Mouse (Mus musculus) ES-Bruce4 (cell line): ENCODE data around the gene Acot9. TPM values are rescaled to one million over a fixed set of nuclear protein-coding genes. Genes with fewer than 3 reads are reported as not detected.
A peak's percentile ranks its signal among the peaks of the same experiment; 100 is the strongest.

Source experiments
- H3K27ac ChIP-seq: 2 replicates; pipeline ENCODE4 v1.5.1; 2012; ENCODE audit warnings: low read length, inconsistent platforms; ENCODE audit not compliant: insufficient read depth
- H3K27me3 ChIP-seq: 2 replicates; pipeline ENCODE4 v1.6.1; 2012; ENCODE audit warnings: mild to moderate bottlenecking, low read length, inconsistent platforms; ENCODE audit not compliant: control insufficient read depth, poor library complexity, insufficient read depth, severe bottlenecking
- H3K36me3 ChIP-seq: 2 replicates; pipeline ENCODE4 v1.6.1; 2012; ENCODE audit warnings: inconsistent platforms, mild to moderate bottlenecking, low read length, moderate library complexity; ENCODE audit not compliant: control insufficient read depth, poor library complexity, insufficient read depth, severe bottlenecking
- H3K4me1 ChIP-seq: one replicate; pipeline ENCODE4 v1.8.1; 2011; ENCODE audit warnings: low read length; ENCODE audit not compliant: control insufficient read depth, insufficient read depth
- H3K4me3 ChIP-seq: 2 replicates; pipeline ENCODE4 v1.5.1; 2011; ENCODE audit warnings: low read depth, mild to moderate bottlenecking, low read length
- H3K9ac ChIP-seq: 2 replicates; pipeline ENCODE4 v1.6.1; 2012; ENCODE audit warnings: low read depth, mild to moderate bottlenecking, inconsistent platforms; ENCODE audit not compliant: poor library complexity, severe bottlenecking
- H3K9me3 ChIP-seq: replicated peaks from 2 replicates; pipeline ENCODE4 v1.6.1; 2012; ENCODE audit warnings: mild to moderate bottlenecking, low read length, inconsistent platforms; ENCODE audit not compliant: control insufficient read depth, poor library complexity, insufficient read depth, severe bottlenecking
- CTCF ChIP-seq: IDR thresholded peaks from one replicate; pipeline ENCODE4 v1.8.1; 2011; ENCODE audit warnings: low read depth, low read length
- EP300 ChIP-seq: IDR thresholded peaks from 2 replicates; pipeline ENCODE4 v1.6.1; 2011; ENCODE audit warnings: low read depth, low read length; ENCODE audit not compliant: insufficient read depth
- POLR2A ChIP-seq: IDR thresholded peaks from one replicate; pipeline ENCODE4 v1.8.1; 2011; ENCODE audit warnings: low read length; ENCODE audit not compliant: insufficient read depth
- polyA plus RNA-seq: library from polyadenylated mRNA; stranded (reverse); fragments of >200 nt; gene quantifications from 2 replicates; pipeline ENCODE4 v1.2.4, GENCODE M21; 2011; ENCODE audit warnings: low read depth; ENCODE audit not compliant: missing spikeins, insufficient read depth, insufficient read length

Gene Acot9
- polyA plus RNA-seq, 1 experiment = 63.8 TPM

- TF ChIP-seq CTCF (no peak), EP300 (no peak), POLR2A (no peak)
- Histone ChIP-seq H3K27me3 (no peaks in the 10 kb centered on the region), H3K27ac (no peak overlapping the region), H3K4me1 (no peaks in the 10 kb centered on the region), H3K9me3 (no peaks in the 10 kb centered on the region), H3K36me3 (no peaks in the 10 kb centered on the region), H3K9ac (peak overlapping the region; percentile 67), H3K4me3 (peak overlapping the region; percentile 98)
Observed at GRCm38 (mm10) chrX:155337567-155337904, 75.3 kb downstream of the Acot9 start.

GRCm38 (mm10) chrX:155337905-155338721 lies 75.9 kb downstream of the Acot9 start:
- TF ChIP-seq POLR2A = no peak
- TF ChIP-seq EP300 = no peak
- TF ChIP-seq CTCF = no peak
- Histone ChIP-seq H3K9me3 (no peaks in the 10 kb centered on the region), H3K27ac (0 out of 2 replicates have a peak overlapping the region, but pooled peaks have one; percentile 61), H3K36me3 (no peaks in the 10 kb centered on the region), H3K27me3 (no peaks in the 10 kb centered on the region), H3K4me3 (peak overlapping the region; percentile 98), H3K9ac (peak overlapping the region; percentile 67), H3K4me1 (no peaks in the 10 kb centered on the region)

- Histone ChIP-seq H3K4me1 (no peaks in the 10 kb centered on the region), H3K36me3 (no peaks in the 10 kb centered on the region)
Observed at GRCm38 (mm10) chrX:155340654-155341053, 78.4 kb downstream of the Acot9 start, which contains the start of gene Prdx4. Gene Prdx4 (minus strand): TSS chrX:155340754.

GRCm38 (mm10) chrX:155346249-155346648 lies 84.0 kb downstream of the Acot9 start:
- Histone ChIP-seq H3K9me3 (no peaks in the 10 kb centered on the region), H3K9ac (no peak overlapping the region), H3K36me3 (no peaks in the 10 kb centered on the region), H3K4me1 (no peaks in the 10 kb centered on the region), H3K27me3 (no peaks in the 10 kb centered on the region), H3K4me3 (no peak overlapping the region), H3K27ac (no peak overlapping the region)
- TF ChIP-seq EP300 (no peak), CTCF (no peak), POLR2A (no peak)

More at GRCm38 (mm10) chrX:155340654-155341053, 78.4 kb downstream of the Acot9 start, which contains the start of gene Prdx4:
- TF ChIP-seq EP300 = no peak
- no peak for TF ChIP-seq POLR2A
- no peak for TF ChIP-seq CTCF
- H3K27me3 ChIP-seq = no peaks in the 10 kb centered on the region
- no peaks in the 10 kb centered on the region for H3K9me3 ChIP-seq
- no peak within 1 kb of the TSS for H3K27ac ChIP-seq
- H3K9ac ChIP-seq = no peak within 1 kb of the TSS
- H3K4me3 ChIP-seq = no peak within 1 kb of the TSS

Other genes starting within 250 kb of the Acot9 start
- not detected in 2 replicates for gene Magea5, start 199.3 kb upstream of the Acot9 start, polyA plus RNA-seq
- not detected in 2 replicates for gene Magea1, start 172.7 kb upstream of the Acot9 start, polyA plus RNA-seq
- gene Magea2, start 168.8 kb upstream of the Acot9 start, polyA plus RNA-seq = not detected in 2 replicates
- not detected in 2 replicates for gene Cldn34b2, start 134.0 kb upstream of the Acot9 start, polyA plus RNA-seq
- gene Sat1, start 46.0 kb upstream of the Acot9 start, polyA plus RNA-seq = 87.9 and 90.1 TPM in 2 replicates
- 82.8 and 97.0 TPM in 2 replicates for gene Prdx4, start 78.3 kb downstream of the Acot9 start, polyA plus RNA-seq